Mouse (Mus musculus) CH12.LX (cell line): Measurements from ENCODE around the gene Stoml2. TPM values are rescaled to one million over a fixed set of nuclear protein-coding genes. Genes with fewer than 3 reads are reported as not detected.

Experiments used
- DNase-seq: peaks from one replicate; pipeline ENCODE4 v3.0.0-alpha.2; 2013; ENCODE audit errors: extremely low read depth
- H3K27ac ChIP-seq: 2 replicates; pipeline ENCODE4 v1.5.1; 2012; ENCODE audit warnings: low read depth, mild to moderate bottlenecking, control low read depth, moderate library complexity; ENCODE audit not compliant: insufficient read depth
- H3K27me3 ChIP-seq: replicated peaks from 2 replicates; pipeline ENCODE3; 2012; ENCODE audit warnings: inconsistent platforms
- H3K36me3 ChIP-seq, 2 experiments: replicated peaks in 1 of 2; 2 replicates each; pipeline versions ENCODE3 to v1.6.1; 2012; ENCODE audit warnings: inconsistent platforms in 1 of 2, low read length in 1 of 2, mild to moderate bottlenecking in 1 of 2, mixed read lengths in 1 of 2, moderate library complexity in 1 of 2; ENCODE audit not compliant: control insufficient read depth in 1 of 2, insufficient read depth in 1 of 2
- H3K4me1 ChIP-seq, 2 experiments: 2 replicates each; pipeline ENCODE4 v1.6.1; 2012; ENCODE audit warnings: inconsistent platforms in 1 of 2, moderate library complexity in 1 of 2; ENCODE audit not compliant: insufficient read depth in 2 of 2, control insufficient read depth in 1 of 2
- H3K4me2 ChIP-seq: 2 replicates; pipeline ENCODE4 v1.6.1; 2012; ENCODE audit warnings: low read depth, mild to moderate bottlenecking, control low read depth; ENCODE audit not compliant: poor library complexity, insufficient read depth, severe bottlenecking
- H3K4me3 ChIP-seq, 3 experiments: fragments of 150-350 bp in 1 of 3; sonication (generic) in 1 of 3; replicated peaks in 1 of 3; 2 replicates each; pipeline versions ENCODE3 to v1.5.1; 2011 to 2012; ENCODE audit warnings: low read depth in 2 of 3, low read length in 2 of 3, mild to moderate bottlenecking in 2 of 3, moderate library complexity in 2 of 3, control low read depth in 1 of 3, improper control_type of control experiment in 1 of 3, inconsistent platforms in 1 of 3, mixed read lengths in 1 of 3; ENCODE audit not compliant: poor library complexity in 1 of 3
- H3K79me2 ChIP-seq: replicated peaks from 2 replicates; pipeline ENCODE4 v1.6.1; 2012; ENCODE audit warnings: mild to moderate bottlenecking, moderate library complexity; ENCODE audit not compliant: control insufficient read depth, poor library complexity, insufficient read depth, severe bottlenecking; ENCODE audit errors: extremely low read depth
- H3K9ac ChIP-seq: 2 replicates; pipeline ENCODE4 v1.6.1; 2012; ENCODE audit warnings: low read depth, mild to moderate bottlenecking, control low read depth, moderate library complexity; ENCODE audit not compliant: insufficient read depth
- H3K9me3 ChIP-seq: replicated peaks from 2 replicates; pipeline ENCODE3; 2012; ENCODE audit warnings: low read length, inconsistent platforms, mixed read lengths
- E2F4 ChIP-seq: IDR thresholded peaks from 2 replicates; pipeline ENCODE4 v1.6.1; 2011; ENCODE audit warnings: low read depth, low read length, improper control_type of control experiment; ENCODE audit not compliant: insufficient replicate concordance
- ELF1 ChIP-seq: IDR thresholded peaks from 2 replicates; pipeline ENCODE4 v1.6.1; 2014; ENCODE audit warnings: low read depth, mild to moderate bottlenecking, inconsistent platforms, low read length, improper control_type of control experiment
- EP300 ChIP-seq: IDR thresholded peaks from 2 replicates; pipeline ENCODE4 v1.6.1; 2011; ENCODE audit warnings: low read length, improper control_type of control experiment
- ETS1 ChIP-seq: conservative IDR thresholded peaks from 2 replicates; pipeline ENCODE4 v1.6.1; 2012; ENCODE audit warnings: low read depth, mild to moderate bottlenecking, inconsistent platforms, low read length, improper control_type of control experiment, moderate library complexity
- IRF4 ChIP-seq: IDR thresholded peaks from 2 replicates; pipeline ENCODE4 v1.6.1; 2014; ENCODE audit warnings: low read depth, mild to moderate bottlenecking, inconsistent platforms, low read length, improper control_type of control experiment
- JUN ChIP-seq: IDR thresholded peaks from 2 replicates; pipeline ENCODE4 v1.6.1; 2011; ENCODE audit warnings: low read depth, mild to moderate bottlenecking, low read length, improper control_type of control experiment, moderate library complexity; ENCODE audit not compliant: insufficient read depth
- JUND ChIP-seq: conservative IDR thresholded peaks from 2 replicates; pipeline ENCODE4 v1.6.1; 2011; ENCODE audit warnings: low read depth, low read length, improper control_type of control experiment
- KAT2A ChIP-seq: IDR thresholded peaks from 2 replicates; pipeline ENCODE4 v1.6.1; 2012; ENCODE audit warnings: low read length, improper control_type of control experiment, inconsistent platforms; ENCODE audit not compliant: insufficient replicate concordance
- MAFK ChIP-seq: IDR thresholded peaks from 2 replicates; pipeline ENCODE4 v1.6.1; 2011; ENCODE audit warnings: low read length, improper control_type of control experiment; ENCODE audit not compliant: insufficient replicate concordance
- MAX ChIP-seq: IDR thresholded peaks from 2 replicates; pipeline ENCODE4 v1.6.1; 2011; ENCODE audit warnings: low read length, improper control_type of control experiment
- MAZ ChIP-seq: IDR thresholded peaks from 2 replicates; pipeline ENCODE4 v1.6.1; 2012; ENCODE audit warnings: low read depth, mild to moderate bottlenecking, inconsistent platforms, low read length, improper control_type of control experiment, moderate library complexity
- MEF2A ChIP-seq: IDR thresholded peaks from 2 replicates; pipeline ENCODE4 v1.6.1; 2014; ENCODE audit warnings: low read depth, mild to moderate bottlenecking, inconsistent platforms, low read length, improper control_type of control experiment, borderline replicate concordance
- MXI1 ChIP-seq: IDR thresholded peaks from 2 replicates; pipeline ENCODE4 v1.6.1; 2011; ENCODE audit warnings: mild to moderate bottlenecking, low read depth, low read length, improper control_type of control experiment
- MYC ChIP-seq: IDR thresholded peaks from 2 replicates; pipeline ENCODE4 v1.6.1; 2011; ENCODE audit warnings: low read depth, mild to moderate bottlenecking, improper control_type of control experiment, low read length
- NELFE ChIP-seq: IDR thresholded peaks from 2 replicates; pipeline ENCODE4 v1.6.1; 2011; ENCODE audit warnings: low read depth, low read length, improper control_type of control experiment
- NRF1 ChIP-seq: IDR thresholded peaks from 2 replicates; pipeline ENCODE4 v1.6.1; 2014; ENCODE audit warnings: low read depth, mild to moderate bottlenecking, inconsistent platforms, low read length, improper control_type of control experiment, moderate library complexity
- PAX5 ChIP-seq: IDR thresholded peaks from 2 replicates; pipeline ENCODE4 v1.6.1; 2012; ENCODE audit warnings: low read length, inconsistent platforms, mixed read lengths
- POLR2A ChIP-seq: IDR thresholded peaks from 2 replicates; pipeline ENCODE4 v1.6.1; 2011; ENCODE audit warnings: low read depth, mild to moderate bottlenecking, improper control_type of control experiment, low read length
- POLR2AphosphoS2 ChIP-seq: IDR thresholded peaks from 2 replicates; pipeline ENCODE4 v1.6.1; 2011; ENCODE audit warnings: low read depth, low read length, improper control_type of control experiment
- RAD21 ChIP-seq: IDR thresholded peaks from 2 replicates; pipeline ENCODE4 v1.6.1; 2011; ENCODE audit warnings: low read depth, mild to moderate bottlenecking, low read length, improper control_type of control experiment, moderate library complexity
- RCOR1 ChIP-seq: conservative IDR thresholded peaks from 2 replicates; pipeline ENCODE4 v1.6.1; 2012; ENCODE audit warnings: low read depth, mild to moderate bottlenecking, inconsistent platforms, low read length, improper control_type of control experiment
- SMC3 ChIP-seq: IDR thresholded peaks from 2 replicates; pipeline ENCODE4 v1.6.1; 2011; ENCODE audit warnings: low read depth, low read length, improper control_type of control experiment
- USF1 ChIP-seq: IDR thresholded peaks from 2 replicates; pipeline ENCODE4 v1.6.1; 2014; ENCODE audit warnings: low read depth, mild to moderate bottlenecking, inconsistent platforms, low read length, improper control_type of control experiment
- USF2 ChIP-seq: conservative IDR thresholded peaks from 2 replicates; pipeline ENCODE4 v1.6.1; 2011; ENCODE audit warnings: low read depth, low read length, improper control_type of control experiment
- ZC3H11A ChIP-seq: IDR thresholded peaks from 2 replicates; pipeline ENCODE4 v1.6.1; 2012; ENCODE audit warnings: low read depth, mild to moderate bottlenecking, inconsistent platforms, low read length, improper control_type of control experiment
- ZKSCAN1 ChIP-seq: IDR thresholded peaks from 2 replicates; pipeline ENCODE4 v1.6.1; 2012; ENCODE audit warnings: low read depth, inconsistent platforms, low read length, improper control_type of control experiment, borderline replicate concordance
- ZMIZ1 ChIP-seq: IDR thresholded peaks from 2 replicates; pipeline ENCODE4 v1.6.1; 2012; ENCODE audit warnings: low read depth, mild to moderate bottlenecking, inconsistent platforms, low read length, improper control_type of control experiment
- dilution Hi-C: fragments of 300-500 bp; cut with MboI; formaldehyde crosslinking; loops from 2 replicates; pipeline ENCODE4 v1.14.3; 2020; ENCODE audit warnings: low sequenced_read_pairs; ENCODE audit not compliant: extremely low pct_unique_long_range_greater_than_20kb, extremely low pct_ligation_motif_present
- in situ Hi-C: fragments of 300-500 bp; cut with MboI; formaldehyde crosslinking; loops from 3 replicates; pipeline ENCODE4 v1.14.3; 2019; ENCODE audit warnings: low sequenced_read_pairs, low pct_ligation_motif_present, low pct_unique_long_range_greater_than_20kb, mixed read lengths
- polyA plus RNA-seq: library from polyadenylated mRNA; unstranded; fragments of >175 nt; gene quantifications from 2 replicates; pipeline ENCODE4 v1.2.1, GENCODE M21; 2012; ENCODE audit warnings: low read depth; ENCODE audit not compliant: insufficient read length
- total RNA-seq, 2 experiments: library from RNA; depleted of rRNA; stranded (reverse); fragments of 300-350 nt in 1 of 2; fragments of >200 nt in 1 of 2; gene quantifications; 2 replicates each; pipeline ENCODE4 v1.2.3; 2012 to 2014

Stoml2 gene
- total and polyA plus RNA-seq, 3 experiments = 293 to 330 (median 296) TPM

DNA sequence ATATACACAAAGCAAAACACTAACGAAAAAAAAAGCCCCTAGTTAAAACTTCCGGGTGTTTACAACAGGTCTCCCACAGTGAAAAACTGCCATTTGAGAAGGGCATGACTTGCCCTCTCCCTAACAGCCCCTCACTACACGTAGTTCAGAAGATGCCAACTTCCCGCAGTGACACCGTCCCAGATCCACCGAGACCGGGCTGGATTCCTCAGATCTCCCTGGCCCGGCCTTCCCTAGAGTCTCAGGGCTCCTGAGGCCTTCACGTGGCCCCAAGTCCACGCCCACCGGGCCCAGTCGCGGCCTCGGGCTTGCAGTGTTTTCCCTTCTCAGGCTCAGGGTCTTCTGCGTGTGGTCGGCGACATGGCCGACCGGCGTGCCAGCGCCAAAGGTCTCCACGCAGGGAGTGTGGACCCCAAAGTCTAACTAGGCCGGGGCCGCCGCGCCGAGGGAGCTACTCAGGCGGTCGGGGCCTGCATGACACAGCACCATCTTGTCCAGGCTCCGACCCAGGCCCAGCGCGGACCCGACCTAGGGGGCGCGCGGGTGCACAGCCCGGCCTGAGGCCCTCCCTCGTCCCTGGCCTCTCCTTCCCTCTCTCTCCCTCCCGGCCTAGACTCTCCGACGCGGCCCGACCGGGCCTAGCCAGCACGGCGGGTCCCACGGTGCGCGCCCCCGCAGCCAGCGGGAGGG lies 31.9 kb downstream of the Stoml2 start (continued):
- TF ChIP-seq KAT2A (0 out of 2 replicates have a peak, but pooled peaks have one; percentile 18), NRF1 (no peak), JUN (no peak), NELFE (peak; percentile 32; the same call in 1 of the 2 replicates), MYC (peak; percentile 85; the same call in 1 of the 2 replicates), ZMIZ1 (0 out of 2 replicates have a peak, but pooled peaks have one; percentile 11), ETS1 (0 out of 2 replicates have a peak, but pooled peaks have one; percentile 18), MAFK (peak; percentile 28; the same call in 1 of the 2 replicates), EP300 (no peak), PAX5 (no peak), RAD21 (no peak), USF1 (peak; percentile 73)
- TF ChIP-seq, all 38 proteins: peak for 23

DNA sequence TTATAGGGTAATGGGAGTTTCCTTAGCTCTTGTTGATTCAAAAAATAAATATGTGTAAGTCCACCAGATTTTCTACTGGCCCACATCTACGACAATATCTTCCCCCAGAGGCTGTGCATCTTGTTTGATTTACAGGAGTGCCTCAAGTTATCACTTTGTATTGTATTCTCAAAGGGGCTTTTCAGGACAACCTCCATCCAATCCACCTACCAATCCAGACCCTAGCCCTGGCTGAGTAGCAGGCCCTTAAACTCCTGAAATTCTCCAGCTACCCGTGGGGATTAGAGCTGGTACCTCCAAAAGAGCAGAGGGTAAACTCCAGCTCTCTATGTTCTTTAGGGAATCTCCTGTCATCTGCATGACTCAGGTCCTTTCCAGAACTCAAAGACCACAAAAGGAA lies 33.5 kb downstream of the Stoml2 start:
- DNase-seq = no peak
- in situ Hi-C loops (no loop called here), dilution Hi-C loops (no loop called here)
- no peaks in the 10 kb centered on the region for H3K9me3 ChIP-seq
- peaks cover 23 to 55% of the 10 kb centered on the region in 2 experiments for H3K36me3 ChIP-seq
- peaks cover 56% of the 10 kb centered on the region for H3K79me2 ChIP-seq
- H3K9ac ChIP-seq = peak overlapping the region; percentile 96
- H3K4me1 ChIP-seq = peaks cover 0 to 19% of the 10 kb centered on the region in 2 experiments; a peak in 2 of 4 replicates
- H3K4me2 ChIP-seq = peak overlapping the region; percentile 100
- H3K27ac ChIP-seq = no peak overlapping the region
- H3K27me3 ChIP-seq = no peaks in the 10 kb centered on the region
- H3K4me3 ChIP-seq = peak overlapping the region in 2 of 3 experiments; percentile 36 to 88
- TF ChIP-seq EP300 (no peak), SMC3 (no peak), MEF2A (no peak), MAX (no peak), POLR2A (no peak), MYC (no peak), ELF1 (no peak), USF1 (no peak), JUND (no peak), E2F4 (no peak), PAX5 (no peak), POLR2AphosphoS2 (no peak), RCOR1 (no peak), NRF1 (no peak), IRF4 (no peak), MAZ (no peak), ZC3H11A (no peak), USF2 (no peak), MXI1 (no peak), ZKSCAN1 (no peak)
